Mouse (Mus musculus) heart, embryonic 15.5 days (tissue): ENCODE results near the gene Efnb3. TPM values are rescaled to one million over a fixed set of nuclear protein-coding genes. Genes with fewer than 3 reads are reported as not detected.
"Not testable (repeated sequence)": the region's sequence is repeated elsewhere in the genome, so short reads cannot be mapped to it uniquely, and the experiment has no call there.

ENCODE experiments used
- ATAC-seq: fragments of 200-750 bp; cut with Nextera tagmentation; replicated peaks from 2 replicates; pipeline ENCODE4 v1.8.0; 2017; ENCODE audit warnings: low read depth, moderate TSS enrichment; ENCODE audit not compliant: insufficient number of reproducible peaks, insufficient read depth, low FRiP score
- H3K27ac ChIP-seq: fragments of 300-500 bp; sonication (generic); 2 replicates; pipeline ENCODE4 v1.5.1; 2015; ENCODE audit warnings: mild to moderate bottlenecking, inconsistent platforms
- H3K27me3 ChIP-seq: fragments of 300-500 bp; sonication (generic); 2 replicates; pipeline ENCODE4 v1.6.1; 2015; ENCODE audit warnings: inconsistent platforms
- H3K36me3 ChIP-seq: fragments of 300-500 bp; sonication (generic); 2 replicates; pipeline ENCODE4 v1.6.1; 2015; ENCODE audit warnings: mild to moderate bottlenecking, inconsistent platforms
- H3K4me1 ChIP-seq: fragments of 300-500 bp; sonication (generic); replicated peaks from 2 replicates; pipeline ENCODE4 v1.6.1; 2015; ENCODE audit warnings: inconsistent platforms
- H3K4me2 ChIP-seq: fragments of 300-500 bp; sonication (generic); 2 replicates; pipeline ENCODE4 v1.6.1; 2015; ENCODE audit warnings: inconsistent platforms, mild to moderate bottlenecking, moderate library complexity
- H3K4me3 ChIP-seq: fragments of 300-500 bp; sonication (generic); 2 replicates; pipeline ENCODE4 v1.5.1; 2015; ENCODE audit warnings: mild to moderate bottlenecking, inconsistent platforms
- H3K9ac ChIP-seq: fragments of 300-500 bp; sonication (generic); 2 replicates; pipeline ENCODE4 v1.6.1; 2015; ENCODE audit warnings: mild to moderate bottlenecking, inconsistent platforms
- H3K9me3 ChIP-seq: fragments of 300-500 bp; sonication (generic); replicated peaks from 2 replicates; pipeline ENCODE4 v1.6.1; 2016; ENCODE audit warnings: inconsistent platforms
- WGBS: fragments of 180-500 bp; shearing (Covaris S2); methylation state at CpG from one replicate; pipeline ENCODE4 v1.1.7; 2015; ENCODE audit warnings: mixed read lengths; 5-methylcytosine and 5-hydroxymethylcytosine counted together
- polyA plus RNA-seq: library from polyadenylated mRNA; unstranded; fragments of >200 nt; fragmentation: Nextera tagmentation; extraction: Ambion mirVana; gene quantifications from 2 replicates; pipeline ENCODE4 v1.2.1, GENCODE M21; 2015

Gene Efnb3
- polyA plus RNA-seq, 1 experiment from 2014 or later = 53.8 TPM

DNA sequence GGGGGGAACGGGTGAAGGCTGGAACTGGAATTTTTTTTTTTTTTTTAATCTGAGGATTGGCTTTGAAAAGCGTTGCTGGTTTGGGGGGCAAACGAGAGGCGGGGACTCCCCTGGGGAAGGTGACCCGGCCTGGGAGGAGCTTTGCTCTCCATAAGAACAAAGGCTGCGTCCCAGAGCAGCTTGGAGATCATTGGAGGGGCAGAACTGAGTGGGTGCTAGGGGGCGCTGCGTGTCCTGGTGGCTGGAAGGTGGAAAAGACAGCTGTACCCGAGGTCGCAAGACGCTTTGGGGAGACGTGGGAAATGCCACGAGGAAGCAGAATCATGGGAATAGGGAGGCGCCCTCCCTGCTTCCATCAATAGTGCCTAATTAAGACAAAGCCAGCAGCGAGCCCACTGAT, 12.9 kb downstream of the Efnb3 start:
- Histone ChIP-seq H3K4me3 (peak overlapping the region; percentile 56), H3K9ac (peak overlapping the region; percentile 61), H3K27ac (peak overlapping the region; percentile 75), H3K27me3 (0 out of 2 replicates have a peak, but pooled peaks cover 6% of the 10 kb centered on the region), H3K4me1 (peaks cover 18% of the 10 kb centered on the region), H3K9me3 (no peaks in the 10 kb centered on the region), H3K4me2 (peak overlapping the region; percentile 90), H3K36me3 (no peaks in the 10 kb centered on the region)
- 0 out of 2 replicates have a peak, but pooled peaks have one; percentile 7 for ATAC-seq
- WGBS = 4% methylated on average over 15 of the region's 15 CpGs

GRCm38 (mm10) chr11:69546423-69547053, 13.5 kb downstream of the Efnb3 start:
- H3K9ac ChIP-seq = peak overlapping the region; percentile 61
- 0 out of 2 replicates have a peak, but pooled peaks cover 6% of the 10 kb centered on the region for H3K27me3 ChIP-seq
- no peaks in the 10 kb centered on the region for H3K36me3 ChIP-seq
- H3K4me3 ChIP-seq = peak overlapping the region; percentile 56
- peak overlapping the region; percentile 75 for H3K27ac ChIP-seq
- H3K9me3 ChIP-seq = no peaks in the 10 kb centered on the region
- under 1% methylated on average over 44 of the region's 44 CpGs for WGBS
- peaks cover 18% of the 10 kb centered on the region for H3K4me1 ChIP-seq
- peak; percentile 69 for ATAC-seq
- peak overlapping the region; percentile 90 for H3K4me2 ChIP-seq

DNA sequence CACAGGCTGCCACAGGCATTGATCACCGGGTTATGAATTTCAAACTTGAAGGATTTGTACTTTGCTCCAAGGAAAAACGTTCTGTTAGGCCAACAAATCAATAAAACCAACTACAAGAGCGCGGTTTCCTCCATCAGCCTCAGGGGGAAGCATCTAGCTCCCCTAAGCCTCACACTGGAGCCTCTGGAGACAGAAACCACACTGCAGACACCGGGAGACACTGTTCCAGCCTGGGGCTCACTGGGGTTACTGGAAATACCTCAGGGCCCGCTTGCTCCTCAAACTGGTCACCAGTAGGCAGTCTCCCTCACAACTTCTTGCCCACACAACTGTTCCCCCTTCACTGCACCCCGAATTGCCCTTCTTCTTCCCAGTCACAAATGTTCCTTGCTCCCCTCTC, 14.0 kb downstream of the Efnb3 start:
- 0 out of 2 replicates have a peak, but pooled peaks cover 6% of the 10 kb centered on the region for H3K27me3 ChIP-seq
- H3K4me1 ChIP-seq = peaks cover 18% of the 10 kb centered on the region
- peak overlapping the region; percentile 75 for H3K27ac ChIP-seq
- no peak for ATAC-seq
- no peaks in the 10 kb centered on the region for H3K9me3 ChIP-seq
- WGBS = 21% methylated on average over 7 of the region's 7 CpGs
- peak overlapping the region; percentile 56 for H3K4me3 ChIP-seq
- H3K4me2 ChIP-seq = peak overlapping the region; percentile 90
- no peaks in the 10 kb centered on the region for H3K36me3 ChIP-seq
- peak overlapping the region; percentile 61; the same call in 1 of the 2 replicates for H3K9ac ChIP-seq

GRCm38 (mm10) chr11:69543598-69543997, 16.4 kb downstream of the Efnb3 start:
- H3K4me3 ChIP-seq = no peak overlapping the region
- 0 out of 2 replicates have a peak, but pooled peaks cover under 1% of the 10 kb centered on the region for H3K27me3 ChIP-seq
- 48% methylated on average over 3 of the region's 3 CpGs for WGBS
- H3K4me1 ChIP-seq = peaks cover 18% of the 10 kb centered on the region
- no peak overlapping the region for H3K27ac ChIP-seq
- no peaks in the 10 kb centered on the region for H3K9me3 ChIP-seq
- no peak for ATAC-seq
- H3K36me3 ChIP-seq = no peaks in the 10 kb centered on the region
- no peak overlapping the region for H3K9ac ChIP-seq
- no peak overlapping the region for H3K4me2 ChIP-seq

- H3K36me3 ChIP-seq, H3K4me3 ChIP-seq, H3K4me1 ChIP-seq, H3K9ac ChIP-seq, H3K4me2 ChIP-seq, H3K27ac ChIP-seq, H3K27me3 ChIP-seq, ATAC-seq, H3K9me3 ChIP-seq: not testable (repeated sequence)
- 77% methylated on average over 1 of the region's 3 CpGs for WGBS
Measured at GRCm38 (mm10) chr11:69541741-69542140, 18.3 kb downstream of the Efnb3 start.

DNA sequence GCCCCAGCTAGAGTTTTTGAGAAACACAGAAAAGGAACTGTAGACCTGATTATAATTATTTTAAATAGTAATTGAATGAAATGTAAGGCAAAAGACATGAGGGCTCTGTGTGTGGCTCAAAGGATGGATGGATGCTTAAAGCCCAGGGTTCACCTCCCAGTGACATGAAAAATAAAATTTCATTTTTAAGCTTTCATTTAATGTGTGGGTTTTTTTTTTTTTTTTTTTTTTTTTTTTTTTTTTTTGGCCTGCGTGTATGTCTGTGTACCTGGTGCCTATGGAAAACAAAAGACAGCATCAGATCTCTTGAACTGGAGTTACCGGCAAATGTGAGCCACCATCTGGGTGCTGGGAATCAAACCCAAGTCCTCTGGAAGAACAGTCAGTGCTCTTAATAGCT, 19.3 kb downstream of the Efnb3 start:
- no peaks in the 10 kb centered on the region for H3K36me3 ChIP-seq
- no peak overlapping the region for H3K4me2 ChIP-seq
- no peak for ATAC-seq
- no peaks in the 10 kb centered on the region for H3K27me3 ChIP-seq
- WGBS = 89% methylated on average over 2 of the region's 2 CpGs
- no peaks in the 10 kb centered on the region for H3K9me3 ChIP-seq
- no peak overlapping the region for H3K9ac ChIP-seq
- no peak overlapping the region for H3K4me3 ChIP-seq
- H3K27ac ChIP-seq = no peak overlapping the region
- H3K4me1 ChIP-seq = no peaks in the 10 kb centered on the region

- H3K4me2 ChIP-seq = no peak overlapping the region
- H3K9ac ChIP-seq = no peak overlapping the region
- 56% methylated on average over 1 of the region's 1 CpGs for WGBS
- no peaks in the 10 kb centered on the region for H3K9me3 ChIP-seq
- no peak overlapping the region for H3K27ac ChIP-seq
- H3K4me3 ChIP-seq = no peak overlapping the region
- H3K4me1 ChIP-seq = no peaks in the 10 kb centered on the region
- no peaks in the 10 kb centered on the region for H3K36me3 ChIP-seq
- H3K27me3 ChIP-seq = no peaks in the 10 kb centered on the region
- no peak for ATAC-seq
Measured at GRCm38 (mm10) chr11:69534990-69535389, 25.0 kb downstream of the Efnb3 start.

GRCm38 (mm10) chr11:69532480-69533150, 27.4 kb downstream of the Efnb3 start:
- Histone ChIP-seq H3K4me3 (no peak overlapping the region), H3K36me3 (no peaks in the 10 kb centered on the region), H3K9ac (no peak overlapping the region), H3K4me2 (no peak overlapping the region), H3K4me1 (no peaks in the 10 kb centered on the region; the same call in 1 of the 2 replicates), H3K9me3 (no peaks in the 10 kb centered on the region), H3K27me3 (no peaks in the 10 kb centered on the region), H3K27ac (no peak overlapping the region)
- no peak for ATAC-seq
- 75% methylated on average over 7 of the region's 7 CpGs for WGBS

- not testable (repeated sequence) for H3K4me3 ChIP-seq, ATAC-seq, H3K4me2 ChIP-seq, H3K9me3 ChIP-seq, H3K9ac ChIP-seq, H3K27me3 ChIP-seq, H3K36me3 ChIP-seq, H3K27ac ChIP-seq, H3K4me1 ChIP-seq
- 82% methylated on average over 6 of the region's 6 CpGs for WGBS
Measured at GRCm38 (mm10) chr11:69530755-69531154, 29.2 kb downstream of the Efnb3 start.

DNA sequence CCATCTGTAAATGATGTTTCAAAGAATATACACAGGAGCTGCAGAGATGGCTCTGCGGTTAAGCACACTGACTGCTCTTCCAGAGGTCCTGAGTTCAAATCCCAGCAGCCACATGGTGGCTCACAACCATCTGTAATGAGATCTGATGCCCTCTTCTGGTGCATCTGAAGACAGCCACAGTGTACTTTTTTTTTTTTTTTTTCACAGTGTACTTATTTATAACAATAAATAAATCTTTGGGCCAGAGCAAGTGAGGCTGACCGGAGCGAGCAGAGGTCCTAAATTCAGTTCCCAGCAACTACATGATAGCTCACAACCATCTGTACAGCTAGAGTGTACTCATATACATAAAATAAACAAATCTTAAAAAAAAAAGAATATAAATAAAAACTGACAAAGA, 29.7 kb downstream of the Efnb3 start:
- not testable (repeated sequence) for H3K27me3 ChIP-seq, ATAC-seq, H3K4me3 ChIP-seq, H3K36me3 ChIP-seq, H3K9me3 ChIP-seq, H3K9ac ChIP-seq, H3K4me2 ChIP-seq, H3K27ac ChIP-seq, H3K4me1 ChIP-seq
- WGBS = 91% methylated on average over 3 of the region's 3 CpGs

GRCm38 (mm10) chr11:69528031-69528390, 32.0 kb downstream of the Efnb3 start:
- Histone ChIP-seq H3K4me3 (no peak overlapping the region), H3K4me2 (no peak overlapping the region), H3K27ac (no peak overlapping the region), H3K27me3 (peaks cover 4% of the 10 kb centered on the region; the same call in 1 of the 2 replicates), H3K4me1 (peaks cover 5% of the 10 kb centered on the region; the same call in 1 of the 2 replicates), H3K9ac (no peak overlapping the region), H3K9me3 (no peaks in the 10 kb centered on the region), H3K36me3 (no peaks in the 10 kb centered on the region)
- WGBS = 87% methylated on average over 4 of the region's 4 CpGs
- ATAC-seq = no peak
